Mouse (Mus musculus) retina, adult 2 months (tissue): Measurements from ENCODE around the gene Krt8.

Source experiments
- DNase-seq: peaks from one replicate; pipeline ENCODE4 v3.0.0-alpha.2; 2012; ENCODE audit warnings: low read depth, low spot score

The Krt8 gene

DNA sequence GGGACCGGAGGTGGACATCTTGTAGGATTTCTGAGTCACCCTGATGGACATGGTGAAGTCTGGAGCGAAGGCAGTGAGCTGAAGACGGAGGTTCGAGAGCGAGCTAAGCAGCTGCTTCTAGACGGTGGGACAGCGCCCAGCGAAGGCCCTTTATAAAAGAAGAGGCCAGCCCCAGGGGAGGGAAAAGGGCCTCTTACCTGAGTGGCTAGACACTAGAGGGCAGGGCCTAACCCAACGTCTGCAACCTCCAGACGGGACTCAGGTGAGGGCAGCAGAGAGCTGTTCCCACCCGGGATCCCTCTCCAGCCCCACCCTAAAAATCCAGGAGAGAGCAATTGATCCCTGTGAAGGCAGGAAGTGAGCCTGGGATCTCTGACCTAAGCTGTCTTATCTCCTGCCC lies at the start of gene Krt8:
Gene Krt8, minus strand, starts transcription at position 294 of the 400 bp plus-strand sequence.
- DNase-seq: no peak

- DNase-seq: peak; percentile 54
These were observed 47.8 kb upstream of the Krt8 start for GRCm38 (mm10) chr15:102051920-102052683.

DNA sequence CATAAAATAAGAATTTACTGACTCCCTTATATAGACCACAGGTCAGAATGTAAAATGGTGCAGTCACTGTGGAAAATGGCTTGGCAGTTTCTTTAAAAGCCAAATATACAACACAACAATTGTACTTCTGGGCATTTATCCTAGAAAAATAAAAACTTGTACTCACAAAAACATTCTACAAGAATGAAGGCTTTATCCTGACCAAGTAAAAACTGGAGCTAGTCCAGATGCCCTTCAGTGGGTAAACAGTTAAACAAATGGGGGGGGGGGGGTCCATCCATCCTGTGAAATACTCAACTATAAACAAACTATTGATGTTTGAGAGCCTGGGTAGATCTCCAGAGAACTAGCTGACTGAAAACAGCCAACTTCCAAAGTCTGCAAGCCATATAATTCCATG lies 45.6 kb upstream of the Krt8 start:
- no peak for DNase-seq

DNA sequence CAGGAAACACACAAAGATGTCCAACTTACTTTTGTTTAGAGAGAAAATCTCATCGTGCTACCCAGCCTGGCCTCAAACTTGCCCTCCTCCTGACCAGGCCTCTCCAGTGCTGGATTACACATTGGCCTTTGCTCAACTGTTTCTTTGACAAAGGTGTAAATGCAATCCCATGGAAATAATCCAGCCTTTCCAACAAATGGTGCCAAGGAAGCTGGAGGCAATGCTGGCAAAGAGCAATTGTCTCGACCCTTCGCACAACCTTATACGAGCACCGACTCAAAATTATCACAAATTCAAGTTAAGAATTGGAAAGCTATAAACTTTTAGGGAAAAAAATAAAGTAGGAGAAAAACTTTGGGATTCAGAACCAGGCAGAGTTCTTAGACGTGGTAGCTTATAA lies 43.7 kb upstream of the Krt8 start:
- DNase-seq: no peak

DNA sequence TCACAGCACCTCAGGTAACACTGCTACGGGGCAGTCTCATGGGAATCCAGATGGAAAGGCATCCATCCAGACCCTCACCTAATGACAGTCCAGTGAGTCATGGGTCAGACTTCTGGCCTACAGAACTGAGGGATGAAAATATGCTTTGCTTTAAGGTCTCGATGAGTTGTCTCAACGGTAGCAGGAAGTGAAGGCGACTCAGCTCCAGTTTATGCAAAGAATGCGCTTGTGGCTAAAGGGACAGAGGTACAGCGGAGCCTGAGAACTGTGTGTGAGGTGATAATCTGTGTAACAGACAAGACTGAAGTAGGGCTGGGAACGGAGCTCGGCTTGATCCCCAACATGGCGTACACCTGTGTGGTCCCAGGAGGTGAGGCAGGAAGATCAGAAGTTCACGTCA lies 41.4 kb upstream of the Krt8 start:
- DNase-seq: no peak

GRCm38 (mm10) chr15:102044745-102045144 lies 40.5 kb upstream of the Krt8 start:
- no peak for DNase-seq

GRCm38 (mm10) chr15:102041951-102042350 lies 37.7 kb upstream of the Krt8 start:
- no peak for DNase-seq

GRCm38 (mm10) chr15:102040277-102040676 lies 36.0 kb upstream of the Krt8 start:
- no peak for DNase-seq

DNA sequence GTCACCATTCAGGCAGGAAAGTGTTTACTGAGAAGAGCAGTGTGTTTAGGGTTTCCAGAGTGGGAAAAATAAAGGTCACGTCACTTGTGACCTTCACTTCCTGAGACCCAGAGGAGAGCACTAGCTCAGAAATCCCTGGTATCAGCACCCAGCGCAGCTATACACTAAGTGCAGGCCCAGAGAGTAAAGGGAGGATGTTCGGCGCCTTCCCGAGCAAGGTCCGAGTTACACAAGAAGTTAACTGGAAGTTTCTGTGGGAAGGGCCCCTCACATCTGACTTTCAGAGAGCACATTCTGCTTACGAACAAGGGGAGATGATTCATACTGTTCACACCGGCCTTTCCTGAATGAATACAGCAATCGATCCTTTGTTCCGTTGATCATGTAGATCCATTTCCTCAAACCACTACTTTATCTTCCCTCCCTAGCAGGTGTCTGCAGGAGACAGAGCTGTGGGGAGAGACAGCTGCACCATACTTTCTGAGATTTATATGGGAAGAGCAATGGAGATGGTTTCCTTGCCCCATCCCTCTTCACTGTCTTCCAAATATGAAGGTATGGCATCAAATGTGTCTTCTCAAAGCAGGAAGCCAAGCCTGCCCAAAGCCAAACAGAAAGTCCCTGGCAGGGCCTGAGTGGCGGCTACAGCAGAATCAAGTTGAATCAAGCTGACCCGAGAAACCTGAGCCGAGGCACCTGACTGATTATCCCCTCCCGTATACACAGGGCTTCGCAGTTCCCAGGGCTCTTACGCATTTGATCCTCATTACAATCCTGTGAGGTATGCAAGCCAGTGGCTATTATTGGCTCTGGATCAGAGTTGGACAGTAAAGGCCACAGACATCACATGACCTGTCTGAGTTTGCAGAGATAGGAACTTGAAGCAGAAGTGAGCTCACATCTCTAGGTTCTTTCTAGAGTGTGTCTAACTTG lies 30.1 kb upstream of the Krt8 start:
- DNase-seq: peak; percentile 68

GRCm38 (mm10) chr15:102028040-102028439 lies 23.8 kb upstream of the Krt8 start, which contains the start of gene Krt18:
Gene Krt18 (plus strand): TSS chr15:102028180.
- DNase-seq: no peak

DNA sequence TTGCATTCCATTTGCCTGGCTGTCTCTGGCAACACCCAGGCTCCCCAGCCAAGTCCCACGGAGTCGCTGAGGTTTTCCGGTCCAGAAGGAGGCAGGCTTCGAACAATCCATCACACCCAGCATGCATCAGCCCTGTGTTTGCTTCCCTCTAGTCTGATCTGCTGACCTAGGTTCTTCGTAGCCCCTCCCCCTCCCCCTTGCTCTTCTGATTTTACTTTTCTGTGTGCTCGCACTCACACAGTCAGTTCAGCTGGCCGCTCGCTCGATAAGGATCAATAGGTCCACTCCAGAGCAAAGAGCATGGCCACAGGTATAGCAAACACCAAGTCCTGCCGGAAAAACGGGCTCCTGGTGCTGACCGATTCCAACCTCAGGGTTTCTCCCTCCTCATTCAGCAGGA lies 22.1 kb upstream of the Krt8 start:
- DNase-seq: no peak

DNA sequence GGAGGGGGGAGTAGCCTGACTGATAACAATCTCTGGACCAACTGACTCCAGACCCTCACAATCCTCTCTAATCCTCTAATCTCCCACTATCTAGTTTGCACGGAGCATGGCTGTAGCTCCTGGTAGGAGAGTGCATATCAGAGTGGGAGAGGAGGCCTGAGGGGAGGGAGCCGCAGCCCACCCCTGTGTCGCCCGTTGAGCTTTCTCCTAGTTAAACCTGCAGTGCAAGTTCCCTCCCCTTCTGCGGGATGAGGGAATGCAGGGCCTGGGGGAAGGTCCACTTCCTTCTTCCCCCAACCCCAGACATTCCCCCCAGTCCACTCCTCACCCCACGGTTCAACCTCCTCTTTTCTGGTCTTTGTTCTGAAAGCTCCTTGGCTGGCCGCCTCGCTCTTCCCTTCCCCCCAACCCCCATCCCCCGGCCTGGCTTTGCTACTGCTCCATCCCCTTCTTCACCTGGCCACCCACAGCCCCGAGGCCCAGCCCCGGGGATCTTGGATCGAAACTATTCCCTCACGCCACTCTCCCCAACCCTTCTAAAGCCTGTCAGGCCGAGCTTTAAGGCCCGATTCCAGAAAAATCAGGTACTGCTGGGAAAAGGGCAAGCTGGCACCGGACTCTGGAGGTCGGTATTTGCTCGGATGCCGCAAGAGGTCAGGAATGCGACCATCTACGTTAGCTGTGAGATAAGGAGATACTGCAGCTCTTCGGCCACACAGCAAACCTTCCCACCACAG lies 21.0 kb upstream of the Krt8 start:
- no peak for DNase-seq

DNA sequence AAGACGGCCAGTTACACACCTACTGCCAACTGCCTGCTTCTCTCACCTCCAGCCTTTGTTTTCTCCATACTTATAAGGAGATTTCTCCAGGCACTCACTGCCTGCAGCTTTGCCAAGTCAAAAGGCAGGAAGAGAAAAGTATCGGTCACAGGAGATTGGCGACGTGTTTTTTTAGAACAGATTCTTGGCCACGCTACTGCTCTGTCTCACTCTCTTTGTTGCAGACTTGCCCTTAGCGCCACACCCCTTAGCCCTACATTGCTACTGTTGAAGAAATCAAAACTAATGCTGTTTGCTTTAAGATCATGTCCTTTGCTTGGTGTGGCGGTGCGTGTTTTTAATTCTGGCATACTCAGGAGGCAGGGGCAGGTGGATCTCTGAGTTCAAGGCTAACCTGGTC lies 19.6 kb upstream of the Krt8 start:
- DNase-seq: no peak

- DNase-seq: no peak
These were observed 18.2 kb upstream of the Krt8 start for GRCm38 (mm10) chr15:102022481-102022880.

GRCm38 (mm10) chr15:102017918-102018463 lies 13.7 kb upstream of the Krt8 start:
- DNase-seq: no peak

DNA sequence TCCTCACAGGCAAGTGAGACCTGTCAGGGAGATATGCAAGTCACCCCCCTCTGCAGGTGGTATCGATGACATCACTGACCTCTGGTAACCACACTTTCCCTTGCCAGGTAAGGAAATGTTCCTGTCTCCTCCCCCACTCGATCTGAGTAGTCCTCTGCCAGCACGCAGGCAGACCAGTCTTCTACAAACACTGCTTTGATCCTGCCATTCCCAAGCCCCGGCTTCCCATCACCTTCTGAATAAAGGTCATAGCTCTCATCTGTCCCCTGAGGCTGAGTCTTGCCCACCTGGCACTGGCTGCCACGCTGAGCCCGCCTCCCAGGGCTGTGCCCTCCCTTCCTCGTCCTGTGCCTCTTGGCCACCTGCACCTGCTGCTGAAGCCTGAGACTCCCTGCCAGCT lies 12.5 kb upstream of the Krt8 start:
- no peak for DNase-seq

DNA sequence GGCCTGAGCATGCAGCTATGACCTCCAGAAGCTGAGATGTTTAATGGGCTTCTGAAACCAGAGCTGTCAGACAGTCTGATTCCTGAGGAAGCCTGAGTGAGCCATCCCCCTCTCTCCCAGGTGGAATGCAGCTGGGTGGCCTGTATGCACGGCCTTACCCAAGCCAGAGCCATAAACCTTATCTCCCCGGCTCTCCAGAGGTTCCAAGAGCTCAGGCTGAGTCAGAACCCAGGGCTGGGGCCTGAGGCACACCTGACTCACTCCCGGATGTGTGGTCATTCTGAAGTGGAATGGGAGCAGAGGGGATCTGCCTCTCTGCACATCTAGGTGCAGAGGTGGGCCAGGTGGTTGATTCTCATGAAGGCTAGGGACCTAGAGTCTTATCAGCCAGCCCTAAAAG lies 11.8 kb upstream of the Krt8 start:
- no peak for DNase-seq

DNA sequence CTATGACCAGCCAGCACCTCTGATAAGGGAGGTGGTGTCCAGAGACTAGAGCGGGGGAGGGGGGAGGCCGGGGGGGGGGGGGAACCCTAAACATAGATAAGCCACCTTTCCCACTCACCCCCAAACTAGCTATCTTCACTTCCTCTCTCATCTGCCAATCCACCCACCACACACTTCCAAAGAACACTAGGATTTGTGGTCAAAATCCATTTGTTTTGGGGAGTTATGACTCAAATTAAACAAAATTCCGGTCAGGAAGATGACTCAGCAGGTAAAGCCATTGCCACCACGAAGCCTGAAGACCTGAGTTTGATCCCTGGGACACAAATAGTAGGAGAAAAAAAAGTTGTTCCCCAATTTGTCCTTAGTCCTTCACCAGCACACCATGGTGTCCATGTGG lies 10.6 kb upstream of the Krt8 start:
- no peak for DNase-seq

DNA sequence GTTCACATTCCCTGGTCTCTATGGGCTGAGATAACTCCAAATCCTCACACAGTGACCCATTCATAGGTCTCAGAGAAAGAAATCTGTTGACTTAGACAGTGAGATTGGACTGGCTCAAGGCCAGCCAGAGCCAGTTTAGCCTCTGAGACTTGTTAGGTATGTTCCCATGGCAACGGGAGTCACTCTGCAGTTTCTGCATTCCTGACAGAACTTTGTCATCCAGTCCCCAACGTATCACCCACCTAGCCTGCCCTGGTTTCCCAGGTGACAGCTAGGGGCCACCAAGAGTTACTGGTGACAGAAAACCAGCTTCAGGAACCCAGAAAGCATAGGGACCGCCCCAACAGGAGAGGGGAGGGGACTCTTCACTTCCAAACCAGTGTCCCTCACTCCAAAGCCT lies 9.4 kb upstream of the Krt8 start:
- DNase-seq: no peak

DNA sequence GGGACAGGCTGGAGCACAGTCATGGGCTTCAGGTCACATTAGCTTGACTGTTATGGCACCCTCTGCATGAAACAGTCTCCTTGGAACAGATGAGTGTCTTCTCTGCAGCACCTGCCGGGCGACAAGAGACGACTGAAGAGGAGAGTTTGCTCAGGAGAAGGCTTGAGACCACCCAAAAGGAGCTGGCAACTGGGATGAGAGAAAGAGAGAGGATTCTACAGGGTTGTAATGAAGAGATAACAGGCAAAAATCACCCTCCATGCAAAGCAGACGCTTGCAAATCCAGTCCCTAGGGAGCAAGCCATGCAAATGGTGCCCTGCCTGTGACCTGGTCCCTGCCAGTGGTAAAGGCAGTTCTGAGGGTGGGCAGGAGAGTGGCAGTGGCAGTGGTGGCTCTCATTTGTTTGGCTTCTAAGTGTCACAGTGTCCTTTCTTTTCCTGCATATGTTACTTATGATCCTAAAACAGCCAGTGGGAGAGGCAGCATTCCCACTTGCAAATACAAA lies 8.0 kb upstream of the Krt8 start:
- no peak for DNase-seq

GRCm38 (mm10) chr15:102010569-102011245 lies 6.4 kb upstream of the Krt8 start:
- no peak for DNase-seq
